Mouse (Mus musculus) CH12F3 (cell line): ENCODE data around the gene Nppa.
"Not testable (repeated sequence)": the region's sequence is repeated elsewhere in the genome, so short reads cannot be mapped to it uniquely, and the experiment has no call there.

Experiments used
- in situ Hi-C: fragments of 300-500 bp; cut with MboI; formaldehyde crosslinking; loops from 2 replicates; pipeline ENCODE4 v1.14.3; 2020; ENCODE audit warnings: low sequenced_read_pairs

The Nppa gene

DNA sequence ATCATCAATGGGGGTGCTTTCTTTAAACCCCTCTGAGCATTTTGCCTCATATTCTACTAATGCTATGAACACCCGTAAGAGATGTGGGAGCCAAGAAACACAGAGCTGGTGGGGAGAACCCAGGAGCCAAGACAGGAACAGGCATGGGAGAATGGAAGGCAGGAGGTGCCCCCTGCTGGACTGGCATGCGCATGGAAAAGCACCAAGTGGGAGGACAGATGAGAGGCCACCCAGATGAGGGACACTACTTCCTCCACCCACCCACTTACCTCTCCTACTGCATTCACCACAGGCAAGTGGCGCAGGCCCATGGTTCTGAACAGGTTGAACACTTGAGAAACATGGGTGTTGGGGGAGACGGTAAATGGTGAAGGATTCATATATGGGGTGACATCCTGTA is 7.9 kb downstream of the Nppa start:
- in situ Hi-C loops, result no loop called here

GRCm38 (mm10) chr4:148009641-148010040 is 9.1 kb downstream of the Nppa start:
- in situ Hi-C loops, result no loop called here

DNA sequence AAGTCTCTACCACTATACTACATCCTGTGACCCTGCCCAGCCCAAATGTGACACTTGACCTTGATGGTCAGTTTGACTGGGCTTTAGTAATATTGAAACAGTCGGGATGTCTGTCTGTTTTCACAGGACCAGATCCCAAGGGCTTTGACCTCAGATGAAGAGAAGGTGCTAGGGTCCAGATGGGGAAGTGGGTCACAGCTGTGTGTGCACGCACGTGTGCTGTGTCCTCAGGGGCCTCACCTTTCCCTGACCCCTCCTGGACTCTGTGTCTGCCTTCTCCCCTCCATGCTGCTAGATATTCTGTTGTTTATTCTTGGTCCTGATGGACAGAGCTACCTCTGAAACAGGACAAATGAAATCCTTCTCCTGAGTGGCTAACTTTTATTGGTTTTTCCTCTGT is 10.8 kb downstream of the Nppa start:
- in situ Hi-C loops, result no loop called here

- in situ Hi-C loops, result no loop called here
Observed at GRCm38 (mm10) chr4:148012216-148012615, 11.7 kb downstream of the Nppa start.

GRCm38 (mm10) chr4:148015418-148015817 is 14.9 kb downstream of the Nppa start:
- in situ Hi-C loops, result no loop called here

DNA sequence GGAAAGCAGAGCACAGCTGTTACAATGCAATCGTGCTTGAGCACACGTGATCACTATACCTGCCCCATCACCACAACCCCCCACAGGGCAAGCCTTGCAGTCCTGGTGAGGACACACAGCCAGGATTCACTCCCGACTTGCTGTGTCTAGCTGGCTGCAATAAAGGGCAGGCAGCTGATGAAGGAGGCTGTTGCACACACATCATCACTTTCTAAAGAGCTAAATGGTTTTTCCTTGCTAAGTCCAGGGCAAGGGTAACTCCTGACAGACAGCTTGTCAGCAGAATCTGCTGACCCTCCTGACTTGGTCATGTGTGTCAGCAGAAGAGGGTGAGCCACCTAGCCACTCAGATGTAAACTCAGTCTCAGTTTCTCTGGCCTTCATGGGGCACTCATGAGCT is 16.5 kb downstream of the Nppa start:
- in situ Hi-C loops, result no loop called here

DNA sequence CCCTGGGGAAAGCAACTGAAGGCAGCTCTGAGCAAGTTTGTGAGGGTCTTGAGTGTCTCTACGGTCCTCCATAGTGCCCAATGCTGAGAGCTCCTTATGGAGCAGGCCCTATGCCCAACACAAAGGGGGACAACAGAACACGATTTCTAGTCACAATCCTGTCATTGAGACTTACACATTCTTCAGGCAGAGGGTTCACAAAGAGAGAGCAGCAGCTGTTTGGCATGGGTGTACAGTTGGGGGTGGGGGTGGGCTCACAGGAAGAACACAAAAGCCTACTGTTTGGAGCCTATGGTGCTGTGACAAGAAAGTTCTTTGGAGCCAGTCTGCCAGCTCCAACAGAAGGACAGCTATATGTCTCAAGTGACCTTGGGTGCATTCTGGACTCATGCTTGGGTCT is 17.9 kb downstream of the Nppa start:
- in situ Hi-C loops, result no loop called here

DNA sequence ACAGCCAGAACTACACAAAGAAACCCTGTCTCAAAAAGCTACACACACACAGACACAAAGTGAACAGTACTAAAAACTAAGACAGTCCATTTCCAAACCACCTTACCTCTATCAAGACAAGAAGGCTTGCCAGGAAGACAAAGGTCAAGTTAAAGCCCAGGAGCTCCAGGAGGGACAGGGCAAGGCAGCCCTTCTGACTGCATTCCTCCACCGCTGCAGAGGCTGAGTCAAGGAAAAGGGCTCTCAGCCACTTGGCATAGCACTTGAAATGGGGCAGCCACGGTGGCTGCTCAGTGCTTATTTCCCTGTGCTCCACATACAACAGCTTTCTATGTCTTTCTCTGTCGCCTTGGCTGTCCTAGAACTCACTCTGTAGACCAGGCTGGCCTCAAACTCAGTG is 23.5 kb downstream of the Nppa start:
- in situ Hi-C loops, result no loop called here

DNA sequence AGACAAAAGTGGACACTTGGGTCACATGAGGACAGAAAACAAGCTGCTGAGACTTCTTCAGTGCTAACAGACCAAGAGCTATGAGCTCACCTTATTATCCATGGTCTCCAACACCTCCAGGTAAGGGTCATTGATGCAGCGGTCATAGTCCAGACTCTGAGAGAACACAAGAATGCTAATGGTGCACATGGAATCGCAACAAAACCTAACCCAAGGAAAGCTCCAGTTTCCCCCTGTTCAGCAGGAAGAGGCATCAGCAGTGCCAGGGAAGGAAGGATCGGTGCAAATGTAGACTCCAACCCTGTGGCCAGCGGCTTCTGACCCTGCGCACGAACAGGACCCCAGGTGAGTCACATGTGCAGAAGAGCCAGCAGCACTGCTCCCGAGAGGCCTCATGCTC is 28.8 kb downstream of the Nppa start:
- in situ Hi-C loops, result no loop called here

DNA sequence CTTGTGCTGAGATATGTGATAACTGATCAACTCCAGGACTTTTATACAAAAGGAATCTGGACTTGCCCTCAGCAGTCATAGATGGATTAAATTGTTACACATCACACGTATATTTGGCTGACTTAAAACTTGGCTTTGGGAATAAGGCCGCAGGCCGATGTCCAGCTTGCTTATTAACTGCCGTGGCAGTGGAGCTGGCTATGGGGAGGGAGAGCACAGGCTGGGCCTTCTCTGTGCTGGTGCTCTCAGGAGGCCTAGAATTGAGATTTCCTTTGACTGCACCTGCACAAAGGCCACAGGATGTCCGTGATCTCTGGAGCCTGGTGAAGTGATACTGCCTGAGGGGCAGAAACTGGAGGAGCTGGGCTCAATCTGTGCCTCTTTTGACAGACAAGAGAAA is 30.0 kb downstream of the Nppa start:
- in situ Hi-C loops, result no loop called here

DNA sequence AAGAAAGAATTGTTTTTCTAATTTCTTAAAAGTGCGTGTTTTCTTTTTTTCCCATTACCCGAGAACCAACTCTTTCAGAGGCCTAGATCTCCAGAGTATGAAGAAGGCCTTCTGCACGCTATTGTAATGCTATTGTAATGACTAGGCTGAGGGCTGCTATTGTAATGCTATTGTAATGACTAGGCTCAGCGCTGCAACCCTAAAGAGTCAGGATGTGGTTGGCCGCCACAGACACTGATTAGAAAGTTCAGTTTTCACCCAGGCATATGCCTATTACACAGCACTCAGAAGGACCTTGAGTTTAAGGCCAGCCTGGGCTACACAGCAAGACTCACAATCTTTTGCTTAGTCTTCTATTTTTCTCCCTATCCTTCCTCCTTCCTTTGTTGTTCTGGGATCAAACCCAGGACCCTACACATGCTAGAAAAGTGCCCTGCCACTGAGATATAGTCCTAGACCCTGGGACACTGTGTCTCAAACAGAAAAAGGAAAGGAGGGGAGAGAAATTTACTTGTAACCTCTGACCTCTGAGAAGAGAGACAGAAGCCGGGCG is 33.4 kb downstream of the Nppa start:
- in situ Hi-C loops, result no loop called here

DNA sequence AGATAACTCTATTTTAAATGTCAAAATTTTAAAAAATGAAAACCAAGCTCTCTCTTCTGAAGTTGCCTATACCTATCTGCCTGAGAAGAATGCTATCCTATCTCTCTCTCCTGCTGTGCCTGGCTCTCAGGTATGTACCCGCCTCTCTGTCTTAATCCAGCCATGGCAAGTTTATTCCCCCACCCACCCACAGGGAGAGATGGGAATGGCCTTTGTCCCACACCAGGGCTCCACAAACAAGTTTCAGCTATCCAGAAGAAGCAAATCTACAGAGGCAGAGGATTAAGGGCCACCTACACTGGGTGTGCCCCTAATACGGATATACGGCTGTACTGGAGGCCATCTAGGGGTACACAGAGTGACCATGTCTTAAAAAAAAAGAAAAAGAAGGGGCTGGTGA is 34.9 kb downstream of the Nppa start:
- in situ Hi-C loops, result no loop called here

GRCm38 (mm10) chr4:148038079-148038599 is 37.6 kb downstream of the Nppa start:
- in situ Hi-C loops, result no loop called here

- in situ Hi-C loops, result no loop called here
Observed at GRCm38 (mm10) chr4:148038600-148039253, 38.2 kb downstream of the Nppa start, which contains the start of the genes Clcn6 and Mthfr. Clcn6 (minus strand) TSS chr4:148038821. Mthfr (plus strand) TSS chr4:148039077.

- in situ Hi-C loops, result no loop called here
Observed at GRCm38 (mm10) chr4:148039254-148040028, 38.9 kb downstream of the Nppa start.

DNA sequence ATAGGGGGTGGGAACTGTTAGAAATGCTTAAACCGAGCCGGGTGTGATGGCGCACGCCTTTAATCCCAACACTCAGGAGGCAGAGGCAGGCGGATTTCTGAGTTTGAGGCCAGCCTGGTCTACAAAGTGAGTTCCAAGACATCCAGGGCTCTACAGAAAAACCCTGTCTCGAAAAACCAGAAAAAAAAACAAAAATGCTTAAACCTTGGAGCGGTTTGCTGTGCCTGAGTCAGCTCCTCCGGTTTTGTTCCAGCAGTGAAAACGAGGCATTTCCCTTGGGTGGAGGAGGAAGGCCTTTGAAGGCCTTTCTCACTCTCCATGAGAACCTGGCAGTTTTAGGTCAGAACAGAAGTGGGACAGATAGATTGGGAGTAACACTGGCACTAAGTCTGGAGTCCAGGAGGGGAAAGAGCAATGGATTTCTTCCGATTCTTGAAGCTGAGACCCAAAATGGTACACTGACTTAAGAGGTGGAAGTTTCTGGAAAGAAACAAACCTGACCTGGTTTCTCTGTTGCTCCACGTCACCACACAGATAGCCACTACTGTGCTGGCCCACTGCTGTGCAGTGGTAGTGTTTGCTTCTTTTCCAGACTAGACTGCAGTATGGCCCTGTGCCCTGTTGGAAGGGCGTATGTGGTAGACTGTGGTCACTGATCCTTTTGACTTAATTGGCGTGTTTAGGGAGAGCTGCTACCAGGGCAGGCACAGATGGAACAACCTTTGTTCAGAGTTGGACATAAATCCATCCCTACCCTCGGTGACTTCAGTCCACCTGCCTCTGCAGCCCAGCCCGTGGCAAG is 39.7 kb downstream of the Nppa start:
- in situ Hi-C loops, result no loop called here

DNA sequence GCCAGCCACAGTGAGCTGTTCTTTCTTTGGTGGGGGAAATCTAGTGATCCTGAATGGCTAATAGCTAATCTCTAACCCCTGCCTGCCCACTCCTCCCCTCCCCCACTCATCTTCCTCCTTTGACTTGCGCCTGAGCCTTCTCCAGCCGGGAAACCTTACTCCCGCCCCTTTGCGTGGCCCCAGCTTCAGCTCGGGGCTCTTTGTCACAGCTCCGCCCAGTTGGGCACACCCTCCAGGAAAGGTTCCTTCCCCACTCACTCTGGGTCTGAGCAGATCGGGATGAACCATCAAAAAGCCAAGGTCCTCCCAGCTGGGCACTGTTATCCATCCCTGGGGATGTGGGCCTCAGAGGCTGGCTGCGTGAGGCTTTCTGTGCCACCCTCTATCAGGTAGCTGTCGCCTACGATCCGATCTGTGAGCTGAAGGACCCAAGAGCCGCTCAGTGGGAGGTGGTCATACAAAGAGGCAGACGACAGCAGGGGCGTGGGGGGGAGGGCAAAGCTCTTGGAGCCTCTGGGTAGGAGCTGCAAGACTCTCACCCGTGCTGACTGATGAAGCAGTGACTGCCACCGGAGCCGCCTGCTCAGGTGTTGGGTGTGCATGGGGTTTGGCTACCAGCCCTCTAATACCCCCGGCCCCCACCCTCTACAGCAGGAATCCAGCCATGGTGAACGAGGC is 40.5 kb downstream of the Nppa start:
- in situ Hi-C loops, result no loop called here

DNA sequence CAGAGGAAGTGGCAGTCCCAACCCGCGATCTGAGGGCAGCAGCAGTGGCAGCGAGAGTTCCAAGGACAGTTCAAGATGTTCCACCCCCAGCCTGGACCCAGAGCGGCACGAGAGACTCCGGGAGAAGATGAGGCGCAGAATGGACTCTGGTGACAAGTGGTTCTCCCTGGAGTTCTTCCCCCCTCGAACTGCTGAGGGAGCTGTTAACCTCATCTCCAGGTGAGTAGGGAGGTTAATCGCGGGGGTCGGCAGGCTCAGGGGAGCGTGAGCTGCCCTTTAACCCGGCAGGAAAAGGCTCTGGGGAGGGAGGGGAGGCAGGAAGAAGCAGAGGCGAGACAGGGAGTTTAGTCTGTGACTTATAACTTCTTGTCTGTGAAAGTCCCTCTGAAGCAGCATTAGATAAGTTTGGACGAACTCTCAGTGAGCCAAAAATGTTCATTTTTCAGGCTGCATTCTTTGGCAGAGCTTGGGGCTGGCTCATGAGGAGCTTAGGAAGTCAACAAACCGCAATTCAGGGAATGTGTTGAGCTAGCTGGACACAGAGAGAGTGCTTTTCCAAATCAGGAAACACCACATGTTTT is 41.2 kb downstream of the Nppa start:
- in situ Hi-C loops, result no loop called here

GRCm38 (mm10) chr4:148043327-148043726 is 42.8 kb downstream of the Nppa start:
- in situ Hi-C loops, result not testable (repeated sequence)

DNA sequence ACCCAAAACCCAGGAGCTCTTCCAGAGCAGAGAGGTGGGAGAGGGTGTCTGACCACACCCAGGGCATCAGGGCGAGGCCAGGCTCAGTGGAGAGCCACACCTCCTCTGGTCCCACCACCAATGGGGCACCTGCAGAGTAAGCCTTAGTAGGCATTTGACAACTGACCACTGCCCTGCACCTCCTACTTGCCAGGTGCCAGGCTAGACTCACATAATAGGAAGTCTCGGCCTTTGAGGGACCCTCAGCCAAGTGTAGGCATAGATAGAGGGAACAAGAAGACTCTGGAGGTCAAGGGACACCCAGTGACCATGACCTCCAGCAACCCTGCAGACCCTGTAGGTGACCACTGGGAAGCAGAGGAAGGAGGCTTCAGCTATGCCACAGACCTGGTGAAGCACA is 43.6 kb downstream of the Nppa start:
- in situ Hi-C loops, result no loop called here
